Mouse (Mus musculus) CH12.LX (cell line): Measurements from ENCODE around the gene Ebf1. TPM values are rescaled to one million over a fixed set of nuclear protein-coding genes. Genes with fewer than 3 reads are reported as not detected.

Experiments
- DNase-seq: peaks from one replicate; pipeline ENCODE4 v3.0.0-alpha.2; 2013; ENCODE audit errors: extremely low read depth
- H3K27ac ChIP-seq: 2 replicates; pipeline ENCODE4 v1.5.1; 2012; ENCODE audit warnings: low read depth, mild to moderate bottlenecking, control low read depth, moderate library complexity; ENCODE audit not compliant: insufficient read depth
- H3K27me3 ChIP-seq: replicated peaks from 2 replicates; pipeline ENCODE3; 2012; ENCODE audit warnings: inconsistent platforms
- H3K36me3 ChIP-seq, 2 experiments: replicated peaks in 1 of 2; 2 replicates each; pipeline versions ENCODE3 to v1.6.1; 2012; ENCODE audit warnings: inconsistent platforms in 1 of 2, low read length in 1 of 2, mild to moderate bottlenecking in 1 of 2, mixed read lengths in 1 of 2, moderate library complexity in 1 of 2; ENCODE audit not compliant: control insufficient read depth in 1 of 2, insufficient read depth in 1 of 2
- H3K4me1 ChIP-seq, 2 experiments: 2 replicates each; pipeline ENCODE4 v1.6.1; 2012; ENCODE audit warnings: inconsistent platforms in 1 of 2, moderate library complexity in 1 of 2; ENCODE audit not compliant: insufficient read depth in 2 of 2, control insufficient read depth in 1 of 2
- H3K4me2 ChIP-seq: 2 replicates; pipeline ENCODE4 v1.6.1; 2012; ENCODE audit warnings: low read depth, mild to moderate bottlenecking, control low read depth; ENCODE audit not compliant: poor library complexity, insufficient read depth, severe bottlenecking
- H3K4me3 ChIP-seq, 3 experiments: fragments of 150-350 bp in 1 of 3; sonication (generic) in 1 of 3; replicated peaks in 1 of 3; 2 replicates each; pipeline versions ENCODE3 to v1.5.1; 2011 to 2012; ENCODE audit warnings: low read depth in 2 of 3, low read length in 2 of 3, mild to moderate bottlenecking in 2 of 3, moderate library complexity in 2 of 3, control low read depth in 1 of 3, improper control_type of control experiment in 1 of 3, inconsistent platforms in 1 of 3, mixed read lengths in 1 of 3; ENCODE audit not compliant: poor library complexity in 1 of 3
- H3K79me2 ChIP-seq: replicated peaks from 2 replicates; pipeline ENCODE4 v1.6.1; 2012; ENCODE audit warnings: mild to moderate bottlenecking, moderate library complexity; ENCODE audit not compliant: control insufficient read depth, poor library complexity, insufficient read depth, severe bottlenecking; ENCODE audit errors: extremely low read depth
- H3K9ac ChIP-seq: 2 replicates; pipeline ENCODE4 v1.6.1; 2012; ENCODE audit warnings: low read depth, mild to moderate bottlenecking, control low read depth, moderate library complexity; ENCODE audit not compliant: insufficient read depth
- H3K9me3 ChIP-seq: replicated peaks from 2 replicates; pipeline ENCODE3; 2012; ENCODE audit warnings: low read length, inconsistent platforms, mixed read lengths
- CHD1 ChIP-seq: IDR thresholded peaks from 2 replicates; pipeline ENCODE4 v1.6.1; 2012; ENCODE audit warnings: low read depth, low read length, improper control_type of control experiment, inconsistent platforms
- CTCF ChIP-seq, 2 experiments: IDR thresholded peaks in 1 of 2; conservative IDR thresholded peaks in 1 of 2; 2 replicates each; pipeline ENCODE4 v1.5.1; 2011 to 2012; ENCODE audit warnings: low read depth in 2 of 2, low read length in 2 of 2, improper control_type of control experiment in 1 of 2, inconsistent platforms in 1 of 2, mild to moderate bottlenecking in 1 of 2, moderate library complexity in 1 of 2
- E2F4 ChIP-seq: IDR thresholded peaks from 2 replicates; pipeline ENCODE4 v1.6.1; 2011; ENCODE audit warnings: low read depth, low read length, improper control_type of control experiment; ENCODE audit not compliant: insufficient replicate concordance
- ELF1 ChIP-seq: IDR thresholded peaks from 2 replicates; pipeline ENCODE4 v1.6.1; 2014; ENCODE audit warnings: low read depth, mild to moderate bottlenecking, inconsistent platforms, low read length, improper control_type of control experiment
- EP300 ChIP-seq: IDR thresholded peaks from 2 replicates; pipeline ENCODE4 v1.6.1; 2011; ENCODE audit warnings: low read length, improper control_type of control experiment
- ETS1 ChIP-seq: conservative IDR thresholded peaks from 2 replicates; pipeline ENCODE4 v1.6.1; 2012; ENCODE audit warnings: low read depth, mild to moderate bottlenecking, inconsistent platforms, low read length, improper control_type of control experiment, moderate library complexity
- HCFC1 ChIP-seq: IDR thresholded peaks from 2 replicates; pipeline ENCODE4 v1.6.1; 2012; ENCODE audit warnings: low read depth, mild to moderate bottlenecking, inconsistent platforms, low read length, improper control_type of control experiment
- MAFK ChIP-seq: IDR thresholded peaks from 2 replicates; pipeline ENCODE4 v1.6.1; 2011; ENCODE audit warnings: low read length, improper control_type of control experiment; ENCODE audit not compliant: insufficient replicate concordance
- MAX ChIP-seq: IDR thresholded peaks from 2 replicates; pipeline ENCODE4 v1.6.1; 2011; ENCODE audit warnings: low read length, improper control_type of control experiment
- MYC ChIP-seq: IDR thresholded peaks from 2 replicates; pipeline ENCODE4 v1.6.1; 2011; ENCODE audit warnings: low read depth, mild to moderate bottlenecking, improper control_type of control experiment, low read length
- PAX5 ChIP-seq: IDR thresholded peaks from 2 replicates; pipeline ENCODE4 v1.6.1; 2012; ENCODE audit warnings: low read length, inconsistent platforms, mixed read lengths
- POLR2A ChIP-seq: IDR thresholded peaks from 2 replicates; pipeline ENCODE4 v1.6.1; 2011; ENCODE audit warnings: low read depth, mild to moderate bottlenecking, improper control_type of control experiment, low read length
- SIN3A ChIP-seq: IDR thresholded peaks from 2 replicates; pipeline ENCODE4 v1.6.1; 2012; ENCODE audit warnings: low read length, improper control_type of control experiment, inconsistent platforms
- SMC3 ChIP-seq: IDR thresholded peaks from 2 replicates; pipeline ENCODE4 v1.6.1; 2011; ENCODE audit warnings: low read depth, low read length, improper control_type of control experiment
- TBP ChIP-seq: conservative IDR thresholded peaks from 2 replicates; pipeline ENCODE4 v1.6.1; 2011; ENCODE audit warnings: low read depth, low read length, improper control_type of control experiment
- UBTF ChIP-seq: IDR thresholded peaks from 2 replicates; pipeline ENCODE4 v1.6.1; 2012; ENCODE audit warnings: low read depth, mild to moderate bottlenecking, inconsistent platforms, low read length, improper control_type of control experiment, moderate library complexity
- USF1 ChIP-seq: IDR thresholded peaks from 2 replicates; pipeline ENCODE4 v1.6.1; 2014; ENCODE audit warnings: low read depth, mild to moderate bottlenecking, inconsistent platforms, low read length, improper control_type of control experiment
- ZKSCAN1 ChIP-seq: IDR thresholded peaks from 2 replicates; pipeline ENCODE4 v1.6.1; 2012; ENCODE audit warnings: low read depth, inconsistent platforms, low read length, improper control_type of control experiment, borderline replicate concordance
- ZNF384 ChIP-seq: IDR thresholded peaks from 2 replicates; pipeline ENCODE4 v1.6.1; 2012; ENCODE audit warnings: low read depth, low read length, improper control_type of control experiment, inconsistent platforms
- dilution Hi-C: fragments of 300-500 bp; cut with MboI; formaldehyde crosslinking; loops from 2 replicates; pipeline ENCODE4 v1.14.3; 2020; ENCODE audit warnings: low sequenced_read_pairs; ENCODE audit not compliant: extremely low pct_unique_long_range_greater_than_20kb, extremely low pct_ligation_motif_present
- in situ Hi-C: fragments of 300-500 bp; cut with MboI; formaldehyde crosslinking; loops from 3 replicates; pipeline ENCODE4 v1.14.3; 2019; ENCODE audit warnings: low sequenced_read_pairs, low pct_ligation_motif_present, low pct_unique_long_range_greater_than_20kb, mixed read lengths
- polyA plus RNA-seq: library from polyadenylated mRNA; unstranded; fragments of >175 nt; gene quantifications from 2 replicates; pipeline ENCODE4 v1.2.1, GENCODE M21; 2012; ENCODE audit warnings: low read depth; ENCODE audit not compliant: insufficient read length
- total RNA-seq, 2 experiments: library from RNA; depleted of rRNA; stranded (reverse); fragments of 300-350 nt in 1 of 2; fragments of >200 nt in 1 of 2; gene quantifications; 2 replicates each; pipeline ENCODE4 v1.2.3; 2012 to 2014

Gene Ebf1
- total and polyA plus RNA-seq, 3 experiments = 37.8 to 60.7 (median 42.8) TPM

DNA sequence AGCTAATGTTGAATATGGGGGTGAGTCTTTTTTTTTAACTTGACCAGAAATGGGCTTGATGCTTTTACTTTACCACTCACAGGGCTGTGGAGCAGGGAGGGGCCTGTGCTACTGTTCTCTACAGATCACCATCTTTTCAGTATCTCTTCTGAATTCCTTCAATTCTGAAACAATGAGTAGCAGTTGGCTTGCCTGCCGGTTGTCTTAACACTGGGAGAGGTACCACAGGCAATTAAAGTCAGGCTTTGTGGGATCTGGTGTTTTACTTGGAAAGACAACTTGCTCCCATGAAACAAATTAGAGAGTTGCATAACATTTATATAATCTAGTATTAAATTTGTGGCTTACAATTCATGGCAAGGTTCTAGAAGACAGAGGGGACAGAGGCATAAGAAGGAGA lies 294.6 kb downstream of the Ebf1 start:
- Histone ChIP-seq H3K9me3 (no peaks in the 10 kb centered on the region), H3K27ac (no peak overlapping the region), H3K4me3 (no peak overlapping the region), H3K4me1 (peaks cover 0 to 22% of the 10 kb centered on the region in 2 experiments; a peak in 2 of 4 replicates), H3K36me3 (peaks cover 34 to 79% of the 10 kb centered on the region in 2 experiments), H3K79me2 (no peaks in the 10 kb centered on the region), H3K9ac (no peak overlapping the region), H3K4me2 (no peak overlapping the region), H3K27me3 (no peaks in the 10 kb centered on the region)
- DNase-seq = no peak
- TF ChIP-seq HCFC1 (no peak), USF1 (no peak), CTCF (conservative IDR thresholded peaks at IDR 0.05 in 1 of 2, IDR thresholded peaks at IDR 0.05 in 1 of 2; ENCODE audit: low read depth in 2 of 2, low read length in 2 of 2) (no peak), MYC (no peak), POLR2A (no peak), UBTF (no peak), ETS1 (no peak), E2F4 (no peak), ZKSCAN1 (no peak), SMC3 (no peak), TBP (no peak), ELF1 (no peak), MAX (no peak), EP300 (no peak), PAX5 (no peak)
- dilution Hi-C loops (no loop called here), in situ Hi-C loops (no loop called here)

DNA sequence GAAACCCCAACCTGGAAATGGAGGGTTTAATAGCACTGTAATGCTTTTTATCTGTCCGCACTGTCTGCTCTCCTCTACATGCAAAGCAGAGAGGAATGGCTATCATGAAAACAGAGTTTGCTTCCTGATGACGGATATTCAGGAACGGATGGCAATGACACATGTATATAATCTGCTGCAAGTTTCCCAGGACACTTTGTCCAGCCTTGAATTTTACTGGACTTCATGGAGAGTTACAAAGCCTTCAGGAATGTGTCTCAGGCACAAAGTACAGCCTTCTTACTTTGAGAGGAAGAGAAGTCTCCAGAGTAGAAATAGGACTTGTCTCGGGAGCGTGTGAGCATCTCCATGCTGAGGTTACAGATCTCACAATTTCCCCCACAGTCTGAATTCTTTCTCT lies 296.7 kb downstream of the Ebf1 start:
- no peak for TF ChIP-seq CTCF (conservative IDR thresholded peaks at IDR 0.05 in 1 of 2, IDR thresholded peaks at IDR 0.05 in 1 of 2; ENCODE audit: low read depth in 2 of 2, low read length in 2 of 2)
- no peak for TF ChIP-seq ZNF384
- no peak for TF ChIP-seq MAFK
- no peak for TF ChIP-seq CHD1
- no peak for TF ChIP-seq SIN3A
- H3K4me2 ChIP-seq = no peak overlapping the region
- no peak overlapping the region for H3K4me3 ChIP-seq
- in situ Hi-C loops = no loop called here
- no peaks in the 10 kb centered on the region for H3K27me3 ChIP-seq
- peaks cover 30 to 77% of the 10 kb centered on the region in 2 experiments for H3K36me3 ChIP-seq
- dilution Hi-C loops = no loop called here
- no peak for DNase-seq
- no peaks in the 10 kb centered on the region for H3K79me2 ChIP-seq
- H3K9me3 ChIP-seq = no peaks in the 10 kb centered on the region
- peaks cover 0 to 22% of the 10 kb centered on the region in 2 experiments; a peak in 2 of 4 replicates for H3K4me1 ChIP-seq
- H3K9ac ChIP-seq = no peak overlapping the region
- no peak overlapping the region for H3K27ac ChIP-seq
